Mouse (Mus musculus): ENCODE results near the gene Rps6ka4. TPM values are rescaled to one million over a fixed set of nuclear protein-coding genes. Genes with fewer than 3 reads are reported as not detected.

Rps6ka4 gene
- total and polyA plus RNA-seq, 3 experiments = 12.9 to 17.9 (median 15.9) TPM

DNA sequence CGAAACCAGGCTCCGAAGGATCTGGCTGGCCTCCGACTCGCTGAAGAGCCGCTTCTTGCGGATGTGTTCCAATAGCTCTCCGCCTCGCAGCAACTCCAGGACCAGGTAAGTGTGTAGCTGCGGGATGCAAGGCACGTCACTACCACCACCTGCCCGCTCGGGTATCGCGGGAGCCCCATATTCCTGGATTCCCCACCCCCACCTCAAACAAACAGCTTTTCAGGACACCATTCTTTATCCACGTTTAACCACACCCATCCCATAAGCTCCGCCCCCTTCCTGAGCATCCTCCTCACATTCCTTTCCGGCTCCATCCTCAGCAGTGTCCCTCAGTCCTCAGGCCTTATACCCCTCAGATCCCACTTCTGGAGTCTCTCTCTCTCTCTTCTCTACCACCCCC lies 9.1 kb downstream of the Rps6ka4 start:
- Histone ChIP-seq H3K36me3 (ENCODE audit: control insufficient read depth, insufficient read depth, low read length) (no peaks in the 10 kb centered on the region), H3K9ac (ENCODE audit: low read depth, low read length) (no peak overlapping the region), H3K79me2 (replicated peaks; ENCODE audit: control insufficient read depth, insufficient read depth, low read length) (no peaks in the 10 kb centered on the region), H3K27me3 (ENCODE audit: control insufficient read depth, insufficient read depth, low read length) (no peaks in the 10 kb centered on the region), H3K4me3 (no peak overlapping the region), H3K27ac (no peak overlapping the region), H3K4me1 (ENCODE audit: control insufficient read depth, insufficient read depth, low read length) (no peaks in the 10 kb centered on the region)
- TF ChIP-seq EP300 (IDR thresholded peaks at IDR 0.05; ENCODE audit: insufficient read depth, low read depth, low read length) (no peak), CTCF (IDR thresholded peaks at IDR 0.05) (no peak)
- no peak for DNase-seq
- intact Hi-C loops (cut with DNase I) = no loop called here
- 83% methylated on average over 17 of the region's 17 CpGs for WGBS

DNA sequence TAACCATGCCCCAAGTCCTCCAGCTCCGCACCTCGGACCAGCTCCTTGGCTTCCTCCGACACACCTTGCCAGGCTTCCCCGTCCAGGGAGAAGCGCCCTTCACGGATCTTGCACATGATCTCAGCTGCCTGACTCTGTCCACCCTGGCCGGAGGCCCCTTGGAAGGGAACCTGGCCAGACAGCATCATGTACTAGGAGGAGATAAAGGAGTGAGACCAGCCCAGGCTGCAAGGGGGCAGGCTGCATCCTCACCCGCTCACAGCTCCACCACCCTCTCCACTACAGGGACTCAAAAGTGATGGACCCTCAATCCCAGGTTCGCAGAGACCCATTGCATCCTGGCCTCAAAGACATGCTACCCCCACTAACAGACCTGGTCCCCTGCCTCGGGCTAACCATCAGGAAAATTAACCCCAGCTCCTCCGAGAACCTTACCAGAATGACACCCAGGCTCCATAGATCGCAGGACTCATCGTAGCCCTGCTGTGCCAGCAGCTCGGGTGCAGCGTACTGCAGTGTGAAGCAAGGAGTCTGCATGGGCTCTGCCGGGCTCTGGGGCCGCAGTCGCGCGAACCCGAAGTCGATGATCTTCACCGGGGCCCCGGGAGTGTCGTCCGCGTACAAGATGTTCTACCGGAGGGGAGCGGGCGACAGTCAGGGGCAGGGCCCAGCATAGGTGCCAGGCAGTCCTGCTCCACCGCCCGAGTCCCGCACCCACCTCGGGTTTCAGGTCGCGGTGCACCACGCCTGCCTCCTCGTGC lies 9.7 kb downstream of the Rps6ka4 start:
- WGBS = 77% methylated on average over 38 of the region's 38 CpGs
- H3K4me1 ChIP-seq (ENCODE audit: control insufficient read depth, insufficient read depth, low read length) = no peaks in the 10 kb centered on the region
- H3K27me3 ChIP-seq (ENCODE audit: control insufficient read depth, insufficient read depth, low read length) = no peaks in the 10 kb centered on the region
- H3K4me3 ChIP-seq = no peak overlapping the region
- H3K36me3 ChIP-seq (ENCODE audit: control insufficient read depth, insufficient read depth, low read length) = no peaks in the 10 kb centered on the region
- TF ChIP-seq CTCF (IDR thresholded peaks at IDR 0.05) (no peak), EP300 (IDR thresholded peaks at IDR 0.05; ENCODE audit: insufficient read depth, low read depth, low read length) (no peak), POLR2A (IDR thresholded peaks at IDR 0.05; ENCODE audit: insufficient read depth, low read depth, low read length) (no peak)
- H3K79me2 ChIP-seq (replicated peaks; ENCODE audit: control insufficient read depth, insufficient read depth, low read length) = no peaks in the 10 kb centered on the region
- no peak for DNase-seq
- no peak overlapping the region for H3K9ac ChIP-seq (ENCODE audit: low read depth, low read length)
- intact Hi-C loops (cut with DNase I) = no loop called here
- no peak overlapping the region for H3K27ac ChIP-seq

DNA sequence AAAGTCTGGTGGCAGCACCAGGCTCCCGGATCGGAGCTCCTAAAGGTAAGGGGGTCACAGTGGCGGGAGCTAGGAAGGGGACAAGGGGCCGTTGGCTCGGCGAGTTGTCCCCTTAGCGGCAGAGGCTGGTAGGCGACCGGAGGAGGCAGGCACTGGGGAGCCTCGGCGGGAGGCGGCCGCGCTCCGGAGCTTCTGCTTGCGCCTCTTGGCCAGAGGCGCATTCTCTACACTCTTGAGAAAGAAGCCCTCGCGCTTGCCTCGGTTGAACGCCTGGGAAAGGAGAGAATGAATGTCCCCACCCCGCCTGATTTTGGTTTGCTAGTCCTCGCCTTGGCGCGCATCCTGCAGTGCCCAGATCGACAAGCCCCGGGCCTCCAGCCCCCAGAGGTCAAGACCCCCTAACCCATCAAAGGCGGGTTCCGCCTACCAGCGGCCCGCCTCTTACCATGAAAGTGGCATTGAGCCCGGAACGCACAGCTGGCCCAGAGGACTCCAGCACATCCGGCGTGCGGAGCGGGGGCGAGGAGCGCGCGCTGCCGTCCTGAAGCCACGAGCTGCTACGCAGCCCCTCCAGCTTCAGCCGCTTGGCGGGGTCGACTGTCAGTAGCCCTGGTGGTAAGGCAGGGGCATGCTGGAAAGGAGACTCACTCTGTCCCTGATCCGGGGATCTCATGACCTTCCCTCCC lies 10.4 kb downstream of the Rps6ka4 start:
- no peak for TF ChIP-seq POLR2A (IDR thresholded peaks at IDR 0.05; ENCODE audit: insufficient read depth, low read depth, low read length)
- TF ChIP-seq EP300 (IDR thresholded peaks at IDR 0.05; ENCODE audit: insufficient read depth, low read depth, low read length) = no peak
- no peak for TF ChIP-seq CTCF (IDR thresholded peaks at IDR 0.05)
- H3K36me3 ChIP-seq (ENCODE audit: control insufficient read depth, insufficient read depth, low read length) = no peaks in the 10 kb centered on the region

DNA sequence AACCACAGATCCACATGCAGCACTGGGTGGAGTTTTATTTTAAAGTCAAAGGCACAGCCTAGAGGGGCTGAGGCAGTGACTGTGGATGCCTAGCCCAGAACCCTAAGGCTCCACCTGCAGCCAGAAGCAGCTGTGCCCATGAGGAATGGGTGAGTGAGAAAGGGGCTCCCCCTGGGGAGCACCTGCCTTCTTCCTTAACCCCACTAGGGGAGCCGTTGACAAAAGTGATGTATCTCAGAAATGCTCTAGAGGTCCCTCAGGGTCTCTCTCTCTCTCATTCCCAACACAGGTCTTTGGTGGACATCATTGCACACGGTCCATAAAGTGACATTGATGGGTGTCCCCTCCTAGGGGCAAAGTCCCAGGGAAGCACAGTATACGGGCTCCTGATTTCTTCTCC lies 11.4 kb downstream of the Rps6ka4 start:
- Histone ChIP-seq H3K9ac (ENCODE audit: low read depth, low read length) (no peak overlapping the region), H3K27ac (no peak overlapping the region), H3K4me3 (no peak overlapping the region), H3K4me1 (ENCODE audit: control insufficient read depth, insufficient read depth, low read length) (no peaks in the 10 kb centered on the region), H3K36me3 (ENCODE audit: control insufficient read depth, insufficient read depth, low read length) (no peaks in the 10 kb centered on the region), H3K79me2 (replicated peaks; ENCODE audit: control insufficient read depth, insufficient read depth, low read length) (no peaks in the 10 kb centered on the region), H3K27me3 (ENCODE audit: control insufficient read depth, insufficient read depth, low read length) (no peaks in the 10 kb centered on the region)
- WGBS = 69% methylated on average over 3 of the region's 3 CpGs
- DNase-seq = no peak
- TF ChIP-seq CTCF (IDR thresholded peaks at IDR 0.05) = peak; percentile 22
- TF ChIP-seq EP300 (IDR thresholded peaks at IDR 0.05; ENCODE audit: insufficient read depth, low read depth, low read length) = no peak
- intact Hi-C loops (cut with DNase I) = no loop called here

More for the DNA sequence above, 10.4 kb downstream of the Rps6ka4 start:
- intact Hi-C loops (cut with DNase I) = no loop called here
- no peaks in the 10 kb centered on the region for H3K4me1 ChIP-seq (ENCODE audit: control insufficient read depth, insufficient read depth, low read length)
- no peak for DNase-seq
- no peaks in the 10 kb centered on the region for H3K79me2 ChIP-seq (replicated peaks; ENCODE audit: control insufficient read depth, insufficient read depth, low read length)
- H3K27me3 ChIP-seq (ENCODE audit: control insufficient read depth, insufficient read depth, low read length) = no peaks in the 10 kb centered on the region
- H3K27ac ChIP-seq = no peak overlapping the region
- H3K4me3 ChIP-seq = no peak overlapping the region
- WGBS = 71% methylated on average over 48 of the region's 48 CpGs
- H3K9ac ChIP-seq (ENCODE audit: low read depth, low read length) = no peak overlapping the region

DNA sequence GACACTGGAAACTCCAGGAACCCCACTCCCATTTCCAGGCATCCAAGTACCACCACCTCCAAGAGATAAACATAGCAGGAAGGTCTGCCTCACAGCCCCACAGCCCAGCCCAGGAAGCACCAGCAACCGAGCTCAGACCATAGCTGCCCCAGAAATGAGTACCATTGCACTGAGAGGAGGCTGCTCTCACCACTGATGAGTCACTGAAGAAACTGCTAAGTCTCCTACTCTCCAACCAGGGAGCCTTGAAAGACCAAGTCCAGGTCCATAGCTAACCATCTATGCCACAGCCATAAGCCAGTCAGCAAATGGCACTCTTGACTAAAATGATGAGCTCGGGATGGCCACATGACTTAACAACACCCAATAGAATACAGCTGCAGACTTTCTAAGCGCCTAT lies 13.8 kb downstream of the Rps6ka4 start:
- H3K27me3 ChIP-seq (ENCODE audit: control insufficient read depth, insufficient read depth, low read length) = no peaks in the 10 kb centered on the region

DNA sequence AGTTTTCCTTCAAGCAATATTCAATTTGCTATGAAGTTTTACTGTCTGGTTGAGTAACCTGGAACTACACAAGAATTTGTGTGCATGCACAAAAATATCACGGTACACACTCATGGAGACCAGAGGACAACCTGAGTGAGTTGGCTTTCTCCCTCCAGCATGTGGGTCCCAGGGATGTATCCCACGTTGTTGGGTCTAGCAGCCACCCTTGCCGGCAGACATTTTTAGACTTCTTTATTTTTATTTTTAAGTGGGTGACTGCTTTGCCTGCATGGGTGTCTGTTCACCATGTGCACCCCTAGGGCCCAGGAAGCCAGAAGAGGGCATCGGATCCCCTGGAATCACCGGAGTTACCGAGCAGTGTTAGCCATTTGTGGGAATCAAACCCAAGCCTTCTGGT lies 15.1 kb downstream of the Rps6ka4 start:
- H3K9ac ChIP-seq (ENCODE audit: low read depth, low read length) = no peak overlapping the region
- TF ChIP-seq EP300 (IDR thresholded peaks at IDR 0.05; ENCODE audit: insufficient read depth, low read depth, low read length) = no peak
- H3K27ac ChIP-seq = no peak overlapping the region
- H3K4me3 ChIP-seq = no peak overlapping the region
- WGBS = 88% methylated on average over 6 of the region's 6 CpGs
- H3K27me3 ChIP-seq (ENCODE audit: control insufficient read depth, insufficient read depth, low read length) = no peaks in the 10 kb centered on the region
- H3K4me1 ChIP-seq (ENCODE audit: control insufficient read depth, insufficient read depth, low read length) = no peaks in the 10 kb centered on the region
- H3K36me3 ChIP-seq (ENCODE audit: control insufficient read depth, insufficient read depth, low read length) = no peaks in the 10 kb centered on the region
- intact Hi-C loops (cut with DNase I) = no loop called here
- H3K79me2 ChIP-seq (replicated peaks; ENCODE audit: control insufficient read depth, insufficient read depth, low read length) = no peaks in the 10 kb centered on the region
- no peak for DNase-seq

More for the DNA sequence above, 13.8 kb downstream of the Rps6ka4 start:
- no peak for DNase-seq
- TF ChIP-seq EP300 (IDR thresholded peaks at IDR 0.05; ENCODE audit: insufficient read depth, low read depth, low read length) (no peak), POLR2A (IDR thresholded peaks at IDR 0.05; ENCODE audit: insufficient read depth, low read depth, low read length) (no peak), CTCF (IDR thresholded peaks at IDR 0.05) (no peak)
- Histone ChIP-seq H3K36me3 (ENCODE audit: control insufficient read depth, insufficient read depth, low read length) (no peaks in the 10 kb centered on the region), H3K4me3 (no peak overlapping the region), H3K27ac (no peak overlapping the region), H3K9ac (ENCODE audit: low read depth, low read length) (no peak overlapping the region), H3K79me2 (replicated peaks; ENCODE audit: control insufficient read depth, insufficient read depth, low read length) (no peaks in the 10 kb centered on the region), H3K4me1 (ENCODE audit: control insufficient read depth, insufficient read depth, low read length) (no peaks in the 10 kb centered on the region)
- intact Hi-C loops (cut with DNase I) = no loop called here
- 75% methylated on average over 3 of the region's 3 CpGs for WGBS
